Mouse (Mus musculus): Measurements from ENCODE around the gene Ccdc85a. TPM values are rescaled to one million over a fixed set of nuclear protein-coding genes. Genes with fewer than 3 reads are reported as not detected.

Ccdc85a gene
- total RNA-seq (2022) = 10 to 100 TPM in 2 of 4 experiments, 1 to 10 TPM in 2; 9.2 to 11.7 (median 10.2) TPM

DNA sequence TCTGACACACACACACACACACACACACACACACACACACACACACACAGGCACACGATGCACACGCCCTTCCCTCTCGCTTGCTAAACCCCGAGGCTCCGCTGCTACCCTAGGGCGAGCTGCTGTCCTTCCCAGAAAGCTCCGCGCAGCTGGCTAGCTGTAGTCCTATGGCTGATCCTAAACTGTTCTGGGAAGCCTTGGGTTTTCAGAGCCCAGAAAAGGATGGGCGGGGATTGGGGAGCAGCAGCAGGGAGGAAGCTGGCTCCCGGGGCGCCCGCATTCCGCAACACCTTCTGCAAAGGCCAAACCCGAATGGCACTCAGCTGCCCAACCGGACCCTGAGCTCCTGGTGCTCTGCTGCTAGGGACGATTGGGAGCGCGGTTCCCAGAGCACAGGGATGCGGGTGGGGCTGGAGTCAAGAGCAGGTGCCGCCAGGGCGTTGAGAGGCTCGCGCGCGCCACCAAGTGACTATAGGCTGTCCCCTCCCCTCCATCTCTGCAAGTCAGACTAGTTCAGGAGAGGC lies at the start of gene Ccdc85a:
Gene Ccdc85a (minus strand): TSS at position 414 of the 524 bp plus-strand sequence.
- peak; percentile 73 for DNase-seq (ENCODE audit: low spot score)

DNA sequence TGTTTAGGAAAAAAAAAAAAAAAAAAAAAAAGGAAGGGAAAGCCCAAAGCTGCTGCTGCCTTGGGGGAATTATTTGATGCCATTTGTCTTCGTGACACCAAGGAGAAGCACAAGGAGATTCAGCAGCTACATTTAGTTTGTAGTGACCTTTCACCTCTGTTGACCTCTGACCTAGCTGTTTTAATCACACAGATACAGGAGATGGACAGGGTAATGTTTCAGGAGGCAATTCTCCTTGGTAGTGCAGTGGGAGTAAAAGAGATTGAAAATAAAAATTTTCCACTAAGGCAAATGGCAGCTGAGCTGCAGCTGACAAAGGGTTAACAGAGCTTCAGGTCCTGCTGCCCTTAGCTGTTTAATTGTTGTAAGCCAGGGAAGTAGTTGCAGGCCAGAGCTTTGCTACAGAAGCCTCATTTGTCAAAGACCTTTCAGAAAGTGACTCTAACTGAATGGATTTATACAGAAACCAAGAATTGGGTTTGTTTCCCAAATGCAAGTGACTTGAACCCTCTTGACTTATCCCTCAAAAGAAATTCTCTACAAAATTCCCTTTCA lies 49.5 kb upstream of the Ccdc85a start:
- DNase-seq (ENCODE audit: low spot score) = no peak

DNA sequence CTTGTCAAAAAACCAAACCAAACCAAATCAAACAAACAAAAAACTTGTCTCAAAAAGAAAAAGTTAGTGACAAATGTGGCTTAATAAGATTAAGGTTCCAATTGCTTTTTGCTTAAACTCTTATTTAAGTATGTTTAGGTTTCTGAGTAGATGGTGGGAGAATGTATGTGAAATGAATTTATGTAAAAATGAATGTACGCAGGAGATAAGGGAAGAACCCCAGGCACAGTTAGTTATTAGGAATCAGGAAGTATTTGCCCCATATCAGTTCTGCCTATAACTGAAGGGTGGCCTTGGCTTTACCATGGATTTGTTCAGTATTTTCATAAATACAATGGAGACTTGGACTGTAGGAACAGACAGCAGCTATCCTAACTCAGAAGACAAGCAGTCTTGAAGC lies 49.0 kb upstream of the Ccdc85a start:
- no peak for DNase-seq (ENCODE audit: low spot score)

DNA sequence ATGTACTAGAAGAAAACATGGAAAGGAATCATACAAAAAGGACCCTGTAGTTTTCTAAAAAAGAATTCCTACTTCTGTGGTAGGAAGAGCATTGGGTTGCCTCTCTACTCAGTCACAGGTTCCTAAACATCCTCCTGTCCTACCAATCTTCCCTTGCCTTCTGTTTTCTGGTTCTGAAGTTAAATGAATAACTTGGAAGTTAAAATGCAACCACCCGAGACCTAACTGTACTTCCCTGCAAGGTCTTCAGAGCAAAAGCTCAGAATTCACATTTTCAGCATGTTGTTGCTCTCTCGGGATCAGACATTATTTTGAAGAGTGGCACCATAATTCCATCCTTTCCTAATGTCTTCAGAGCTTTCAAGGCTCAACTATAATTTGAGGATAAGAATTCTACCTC lies 46.6 kb upstream of the Ccdc85a start:
- no peak for DNase-seq (ENCODE audit: low spot score)

DNA sequence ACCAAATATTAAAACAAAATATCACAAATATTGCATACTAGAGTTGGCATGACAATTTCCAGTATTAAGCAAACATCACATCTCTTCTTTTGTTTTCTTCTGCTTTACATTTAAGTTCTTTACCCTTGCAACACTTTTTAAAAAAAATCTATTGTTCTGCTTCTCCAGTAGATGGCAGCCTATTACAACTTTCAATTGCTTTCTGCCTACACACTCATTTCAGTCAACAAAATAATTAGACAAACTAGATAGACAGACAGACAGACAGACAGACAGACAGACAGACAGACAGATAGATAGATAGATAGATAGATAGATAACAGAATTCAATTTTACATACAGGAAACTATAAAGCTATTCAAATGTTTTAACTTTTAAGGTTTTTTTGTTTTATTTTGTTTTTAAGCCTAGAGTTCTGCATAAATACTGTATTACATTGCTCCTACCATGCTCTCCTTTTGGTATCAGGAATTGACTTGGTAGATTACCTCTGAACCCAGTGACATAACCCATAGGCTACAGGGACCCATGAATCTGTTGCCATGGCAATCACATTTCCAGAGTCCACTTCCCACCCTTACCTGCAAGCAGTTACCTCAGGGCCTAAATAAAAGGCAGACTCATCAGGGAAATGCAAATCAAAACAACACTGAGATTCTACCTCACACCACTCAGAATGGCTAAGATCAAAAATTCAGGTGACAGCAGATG lies 26.8 kb upstream of the Ccdc85a start:
- no peak for DNase-seq (ENCODE audit: low spot score)

DNA sequence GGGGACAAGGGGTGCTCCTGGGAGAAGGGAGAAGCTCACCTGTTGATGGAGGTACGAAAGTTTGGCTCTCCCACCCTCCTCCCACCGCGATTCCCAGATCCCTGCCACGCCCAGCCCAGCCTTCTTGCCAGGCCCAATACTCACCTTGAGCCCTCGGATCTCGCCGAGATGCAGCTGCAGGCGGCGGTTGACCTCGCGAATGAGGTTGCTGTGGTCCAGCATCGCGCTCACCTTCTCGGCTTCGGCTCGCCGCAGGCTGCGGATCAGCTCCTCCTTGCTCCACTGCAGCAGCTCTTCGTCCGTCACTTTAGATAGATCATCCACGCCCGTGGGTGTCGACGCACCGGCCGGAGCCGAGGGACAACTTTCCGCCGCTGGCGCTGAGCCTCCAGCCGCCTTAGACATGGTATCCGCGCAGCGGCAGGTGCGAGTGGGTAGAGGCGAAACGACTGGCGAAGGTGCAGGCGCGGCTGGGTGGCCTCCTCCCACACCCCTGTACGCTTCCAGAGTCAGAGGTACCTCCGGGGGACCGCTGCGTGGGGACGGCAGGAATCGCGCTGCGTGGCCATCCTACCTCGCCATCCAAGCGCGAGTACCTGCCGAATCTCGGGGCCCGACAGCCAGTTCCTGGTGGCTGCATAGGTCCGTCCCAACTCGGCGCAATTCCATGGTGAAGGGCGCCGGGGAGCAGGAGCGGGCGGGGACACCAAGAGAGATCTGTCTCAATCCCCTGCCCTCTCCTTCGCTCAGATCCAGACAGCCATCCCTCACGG lies 800 bp downstream of the Ccdc85a start:
- DNase-seq (ENCODE audit: low spot score) = no peak

DNA sequence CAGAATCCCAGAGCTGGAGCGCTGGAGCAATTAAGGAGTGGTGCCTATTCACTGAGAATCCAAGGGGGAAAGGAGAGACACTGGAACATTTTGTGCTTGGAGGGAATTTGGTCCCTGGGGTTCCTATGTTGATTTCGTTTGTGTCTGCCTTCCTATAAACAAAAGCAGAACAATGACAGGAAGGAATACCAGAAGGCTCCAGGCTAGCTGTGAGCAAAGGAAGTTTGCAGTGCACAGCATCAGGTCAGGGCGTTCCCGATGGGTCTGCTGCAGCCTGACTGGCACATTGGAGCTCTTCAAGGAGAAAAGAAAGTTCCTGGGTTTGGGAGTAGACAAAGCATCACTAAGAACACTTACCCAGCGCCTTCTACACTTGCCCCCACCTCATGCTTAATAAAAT lies 1.9 kb downstream of the Ccdc85a start:
- peak; percentile 77 for DNase-seq (ENCODE audit: low spot score)

DNA sequence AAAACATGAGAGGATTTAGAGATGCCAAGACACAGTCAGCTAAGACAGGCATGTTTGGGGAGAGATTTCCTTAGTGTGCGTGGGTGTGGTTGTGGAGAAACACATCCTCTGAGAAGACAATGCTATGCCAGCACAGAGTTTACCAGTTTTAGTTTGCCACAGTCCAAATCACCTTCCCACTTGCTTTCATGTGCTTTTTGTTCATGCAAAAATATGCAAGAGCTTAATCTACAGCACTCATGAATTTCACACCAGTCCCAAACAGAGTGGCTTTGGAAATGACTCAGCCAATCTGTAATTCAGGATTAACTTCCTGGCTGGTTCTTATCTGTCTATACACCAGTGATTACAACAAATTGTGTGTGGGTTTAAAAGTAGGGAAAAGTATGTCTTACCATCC lies 11.7 kb downstream of the Ccdc85a start:
- no peak for DNase-seq (ENCODE audit: low spot score)

DNA sequence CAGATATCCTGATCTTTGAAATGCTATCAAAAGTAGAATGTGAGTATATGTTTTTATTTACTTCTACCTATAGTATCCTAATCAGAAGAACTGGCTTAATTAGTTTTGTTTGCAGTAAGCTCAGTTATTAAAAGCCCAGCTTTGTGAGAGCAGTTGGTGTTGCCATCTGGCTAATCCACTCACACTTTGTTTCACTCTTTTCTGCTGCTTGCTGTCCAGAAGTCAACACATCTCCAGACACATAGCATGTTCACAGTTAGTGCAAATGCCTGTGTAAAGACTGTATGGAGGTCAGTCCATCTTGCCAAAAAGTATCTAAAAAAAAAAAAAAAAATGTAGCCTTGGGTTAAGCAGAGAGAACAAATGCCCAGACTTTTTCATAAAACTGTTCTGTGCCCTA lies 27.7 kb downstream of the Ccdc85a start:
- DNase-seq (ENCODE audit: low spot score) = no peak

DNA sequence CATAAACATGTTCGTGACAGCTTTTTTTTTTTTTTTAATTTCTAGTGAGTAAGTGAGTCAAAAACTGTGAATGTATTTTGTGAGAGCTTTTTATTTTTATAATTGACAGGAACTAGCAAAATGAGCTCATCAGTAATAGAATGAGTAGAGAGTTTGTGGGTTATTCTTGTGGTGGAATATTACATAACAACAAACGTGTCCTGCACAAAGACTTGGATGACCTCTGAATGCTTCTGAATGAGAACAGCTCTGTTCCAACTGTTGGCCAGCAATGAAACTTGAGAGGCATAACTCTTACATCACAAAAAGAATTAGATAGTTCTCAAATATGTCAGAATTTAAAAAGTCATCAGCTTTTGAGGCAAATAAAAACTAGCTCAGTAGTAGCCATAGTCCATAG lies 40.7 kb downstream of the Ccdc85a start:
- no peak for DNase-seq (ENCODE audit: low spot score)

DNA sequence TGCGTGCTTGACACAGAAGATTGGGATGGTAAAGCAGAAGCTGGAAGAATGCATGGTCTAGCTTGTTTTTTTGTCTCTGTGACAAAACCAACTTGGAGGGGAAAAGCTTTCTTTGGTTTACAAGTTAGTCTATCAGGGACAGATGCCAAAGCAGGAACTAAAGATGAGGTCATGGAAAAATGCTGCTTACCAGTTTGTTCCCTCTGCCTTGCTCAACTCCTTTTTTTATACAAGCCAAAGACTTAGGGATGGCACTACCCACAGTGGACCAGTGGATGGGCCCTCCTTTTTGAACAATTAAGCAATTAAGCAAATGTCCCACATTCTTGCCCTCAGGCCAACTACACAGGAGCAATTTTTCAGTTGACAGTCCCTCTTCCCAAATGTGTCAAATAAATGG lies 42.8 kb downstream of the Ccdc85a start:
- peak; percentile 25 for DNase-seq (ENCODE audit: low spot score)

DNA sequence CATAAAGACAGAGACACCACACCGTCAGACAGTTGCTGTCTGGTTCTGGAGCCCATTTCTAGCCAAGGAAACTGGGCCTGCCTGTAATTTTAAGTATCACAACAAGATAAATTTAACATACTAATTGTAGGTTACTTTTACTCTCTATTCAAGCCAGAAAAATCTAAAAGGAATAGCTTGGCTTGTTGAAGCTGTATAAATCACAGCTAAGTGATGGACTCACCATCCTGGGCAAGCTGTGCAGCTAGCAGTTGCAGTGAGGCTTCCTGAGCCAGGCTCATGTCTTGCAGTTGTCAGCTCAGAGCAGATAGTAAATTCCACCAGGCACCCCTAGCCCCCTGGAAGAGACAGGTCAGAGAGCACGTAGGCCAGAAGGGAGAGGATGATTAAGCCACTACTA lies 50.8 kb downstream of the Ccdc85a start:
- no peak for DNase-seq (ENCODE audit: low spot score)

DNA sequence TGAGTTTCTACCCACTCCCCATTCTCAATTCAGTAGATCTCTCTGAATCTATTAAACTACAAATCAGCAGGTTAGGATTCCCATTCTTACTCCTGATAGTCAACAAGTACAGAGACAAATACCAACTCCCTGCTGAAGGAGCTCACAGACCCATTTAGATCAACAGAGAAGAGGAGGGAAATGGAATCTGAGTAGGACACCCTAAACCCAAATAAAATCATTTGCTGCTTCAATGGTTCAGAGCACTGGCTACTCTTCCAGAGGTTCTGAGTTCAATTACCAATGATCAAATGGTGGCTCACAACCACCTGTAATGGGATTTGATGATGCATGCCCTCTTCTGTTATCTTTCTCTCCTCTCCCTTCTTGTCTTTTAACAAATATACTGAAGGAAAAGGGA lies 82.9 kb downstream of the Ccdc85a start:
- no peak for DNase-seq (ENCODE audit: low spot score)

DNA sequence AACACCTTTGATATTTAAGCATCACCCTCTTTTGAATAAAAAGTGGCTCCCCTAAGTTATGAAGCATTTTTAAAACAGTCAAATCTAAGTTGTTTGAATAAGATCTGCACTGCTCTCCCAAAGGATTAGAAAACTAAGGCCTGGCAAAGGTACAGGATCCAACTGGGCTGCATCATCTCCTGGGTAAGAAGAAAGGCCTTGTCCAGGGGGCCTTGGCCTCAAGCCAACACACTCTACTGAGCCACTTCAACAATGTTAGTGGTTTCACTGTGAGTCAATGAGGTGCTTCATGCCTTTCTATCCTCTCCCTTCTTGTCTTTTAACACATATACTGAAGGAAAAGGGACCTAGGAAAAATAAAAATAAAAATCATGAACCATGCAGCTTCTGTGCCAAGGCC lies 87.1 kb downstream of the Ccdc85a start:
- DNase-seq (ENCODE audit: low spot score) = no peak

DNA sequence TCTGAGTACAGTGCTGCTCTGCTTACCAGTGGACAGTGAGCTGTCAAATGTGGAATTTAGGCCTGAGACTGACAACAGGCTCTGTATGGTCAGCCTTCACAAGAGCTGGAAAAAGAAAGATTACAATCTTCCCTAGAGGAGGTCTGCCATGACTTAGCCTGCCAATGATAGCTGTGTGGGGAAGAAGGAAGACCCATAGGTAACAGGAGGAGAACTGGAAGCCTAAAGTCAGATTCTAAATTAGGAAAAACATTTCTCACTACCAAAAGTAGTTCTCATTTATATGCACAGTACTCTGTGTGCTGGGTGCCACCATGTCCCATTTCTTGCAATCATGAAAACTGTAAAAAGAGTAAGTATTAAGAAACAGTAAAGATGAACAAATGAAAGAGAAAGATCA lies 90.8 kb downstream of the Ccdc85a start:
- DNase-seq (ENCODE audit: low spot score) = no peak

DNA sequence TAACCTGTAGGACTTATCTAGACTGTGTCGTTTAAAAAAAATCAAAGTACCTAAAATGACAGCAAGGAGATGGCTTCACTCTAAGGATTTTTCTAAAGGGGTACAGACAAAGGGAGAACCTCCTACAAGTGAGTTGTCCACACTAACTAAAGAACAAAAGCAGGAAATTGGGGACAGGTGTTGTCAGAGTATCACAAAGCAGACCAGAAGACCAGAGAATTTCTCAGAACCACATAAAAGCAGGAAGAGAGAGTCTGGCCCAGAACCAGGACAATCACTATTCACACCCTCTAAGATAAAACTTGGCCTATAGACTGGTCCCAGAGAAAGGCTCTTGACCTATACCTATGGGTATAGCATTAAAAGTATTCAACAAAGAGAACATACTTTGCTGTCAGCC lies 92.8 kb downstream of the Ccdc85a start:
- peak; percentile 21 for DNase-seq (ENCODE audit: low spot score)

DNA sequence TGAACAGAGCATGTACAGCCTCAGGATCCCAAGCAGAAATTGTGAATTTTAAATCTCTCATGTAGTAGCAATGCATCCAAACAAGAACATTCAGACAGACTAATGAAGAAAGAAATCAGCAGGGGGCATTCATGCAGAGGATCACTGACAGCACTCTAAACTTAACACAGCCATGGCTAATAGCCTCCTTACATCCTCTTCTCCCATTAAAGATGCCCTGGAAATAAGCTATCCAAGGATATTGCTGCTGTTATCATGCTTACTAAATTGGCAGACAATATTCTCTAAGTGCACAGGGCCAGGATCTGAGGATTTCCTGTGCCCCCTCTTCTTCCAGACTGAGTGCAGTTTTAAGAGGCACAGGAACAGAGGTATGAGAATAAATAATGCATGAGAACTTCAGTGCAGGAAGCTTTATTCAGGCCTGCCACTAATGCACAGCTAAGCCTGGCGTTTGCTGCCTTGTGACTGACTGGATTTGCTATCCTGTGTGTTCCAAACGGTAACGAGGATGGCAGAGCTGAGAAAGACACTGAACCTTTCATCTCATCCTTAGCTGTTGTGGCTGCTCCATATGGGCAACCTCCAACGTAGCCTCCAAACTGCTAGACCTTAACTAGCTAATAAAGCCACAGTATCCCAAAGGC lies 99.9 kb downstream of the Ccdc85a start:
- no peak for DNase-seq (ENCODE audit: low spot score)

DNA sequence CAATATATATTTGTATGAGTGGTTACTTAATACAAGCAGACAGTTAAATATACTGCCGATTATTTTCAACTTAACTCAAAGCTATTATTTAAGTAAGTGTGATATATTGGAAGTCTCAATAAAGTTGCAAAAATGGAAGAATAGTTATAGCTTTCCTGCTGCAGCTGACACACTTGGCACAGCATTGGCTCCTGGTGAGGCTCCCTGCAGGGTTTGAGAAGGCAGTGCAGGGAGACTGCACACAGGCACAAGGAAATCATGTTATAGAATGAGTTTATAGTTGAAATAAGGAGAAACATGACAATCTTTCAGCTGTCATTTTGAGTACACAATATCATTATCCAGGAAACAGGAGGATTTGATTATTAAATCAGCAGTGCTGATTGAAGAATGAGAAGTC lies 107.0 kb downstream of the Ccdc85a start:
- no peak for DNase-seq (ENCODE audit: low spot score)

DNA sequence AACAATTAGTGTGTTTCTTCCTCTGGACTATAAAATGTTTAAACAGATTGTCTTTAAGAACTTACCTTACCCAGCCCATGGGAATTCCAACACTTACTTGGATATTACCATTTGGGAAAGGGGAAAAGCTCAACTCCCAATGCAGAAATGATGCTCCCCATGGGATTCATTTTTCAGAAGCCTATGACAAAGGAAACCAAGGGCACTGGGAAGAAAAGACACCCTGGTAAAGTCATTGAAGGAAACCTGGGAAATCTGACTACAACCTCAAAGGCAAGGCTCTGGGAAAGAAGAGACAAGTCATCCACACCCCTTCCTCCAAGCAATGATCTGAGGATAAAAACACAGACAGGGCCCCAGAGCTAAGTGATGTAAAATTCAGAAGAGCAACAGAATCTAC lies 118.4 kb downstream of the Ccdc85a start:
- peak; percentile 58 for DNase-seq (ENCODE audit: low spot score)

DNA sequence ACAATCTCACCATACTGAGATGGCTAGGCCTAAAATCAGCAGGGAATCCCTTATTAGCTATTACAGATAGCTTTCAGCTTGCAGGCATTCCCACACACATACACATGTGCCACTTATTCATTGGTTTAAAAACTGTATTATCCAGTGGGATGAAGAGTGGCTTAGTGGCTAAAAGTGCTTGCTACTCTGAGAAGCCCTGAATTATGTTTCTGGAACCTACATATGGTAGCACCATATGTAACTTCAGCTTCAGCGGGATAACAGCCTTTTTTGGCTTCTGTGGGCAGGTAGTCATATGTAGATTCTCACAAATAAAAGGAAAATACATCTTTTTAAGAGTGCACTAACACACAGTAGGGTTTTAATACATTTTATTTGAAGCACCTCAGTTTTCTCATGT lies 119.2 kb downstream of the Ccdc85a start:
- DNase-seq (ENCODE audit: low spot score) = no peak

DNA sequence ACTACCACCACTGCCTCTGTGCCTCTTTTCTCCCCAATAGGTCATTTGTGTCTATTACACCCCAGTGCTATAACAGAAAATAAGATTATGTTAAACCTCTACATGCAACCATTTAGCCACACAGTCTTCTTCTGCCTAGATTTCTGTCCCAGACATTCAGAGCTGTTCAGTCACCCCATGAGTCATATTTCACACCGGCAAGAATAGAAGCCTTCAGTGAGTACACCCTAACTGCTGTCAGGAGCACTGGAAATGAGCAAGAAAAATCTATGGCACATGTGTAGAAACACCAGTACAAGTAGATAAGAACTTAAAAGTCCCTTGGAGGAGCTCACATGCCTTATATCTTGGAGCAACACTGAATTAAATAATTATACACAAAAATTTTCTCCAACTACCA lies 125.0 kb downstream of the Ccdc85a start:
- DNase-seq (ENCODE audit: low spot score) = no peak

DNA sequence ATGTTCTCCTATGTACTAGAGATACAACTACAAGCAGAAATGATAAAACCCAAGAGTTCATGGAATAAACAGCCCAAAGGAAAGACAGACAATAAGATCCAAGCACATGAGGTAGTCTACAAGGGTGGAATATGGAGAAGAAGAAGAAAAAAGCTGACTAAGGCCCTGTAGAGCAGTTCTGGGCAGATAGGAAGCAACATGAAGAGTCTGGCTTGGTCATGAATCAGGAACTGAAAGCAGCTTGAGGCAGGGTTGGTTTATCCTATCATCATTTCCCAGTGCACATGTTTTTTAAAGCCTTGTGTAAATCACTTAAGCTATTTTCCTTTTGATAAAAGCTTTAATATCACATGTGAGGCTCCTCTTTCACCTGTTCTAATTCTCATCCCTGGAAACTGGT lies 144.2 kb downstream of the Ccdc85a start:
- no peak for DNase-seq (ENCODE audit: low spot score)
